Mouse (Mus musculus): ENCODE measurements around the gene Crybg2. TPM values are rescaled to one million over a fixed set of nuclear protein-coding genes. Genes with fewer than 3 reads are reported as not detected.

Gene Crybg2
- polyA plus RNA-seq, 1 experiment from 2014 or later: 1.1 TPM

DNA sequence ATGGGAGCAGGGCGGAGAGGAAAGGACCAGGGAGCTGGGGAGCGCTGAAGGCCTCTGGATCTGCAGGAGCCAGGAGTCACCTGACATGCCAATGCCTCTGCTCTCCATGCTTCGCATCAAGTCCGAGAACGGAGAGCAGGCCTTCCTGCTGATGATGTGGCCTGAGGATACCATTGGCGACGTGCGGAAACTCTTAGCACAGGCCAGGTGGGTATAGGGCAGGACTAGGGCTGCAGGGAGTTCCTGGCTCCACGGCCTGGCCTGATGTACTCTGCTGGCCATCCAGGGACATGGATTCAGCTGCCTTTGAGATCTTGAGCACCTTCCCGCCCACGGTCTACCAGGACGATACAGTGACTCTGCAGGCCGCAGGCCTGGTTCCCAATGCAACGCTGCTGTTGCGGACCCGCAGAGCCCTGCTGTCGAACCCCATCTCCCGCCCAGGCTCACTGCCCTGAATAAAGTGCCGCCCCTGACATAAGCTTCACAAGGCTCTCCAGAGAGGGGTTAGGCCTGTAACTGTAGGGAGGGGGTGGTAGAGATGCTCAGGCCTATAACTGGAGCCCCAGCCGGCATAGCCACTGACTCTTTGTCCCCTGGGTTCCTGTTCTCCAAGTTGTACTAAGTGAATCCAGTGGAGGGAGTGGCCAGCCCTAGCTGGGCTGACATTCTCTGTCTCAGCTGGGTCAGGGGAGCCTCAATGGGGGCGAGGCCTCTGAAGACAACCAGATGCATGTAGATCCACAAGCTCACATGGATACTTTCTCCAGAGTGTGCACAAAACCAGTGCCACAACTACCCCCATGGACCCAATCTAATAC is 65.9 kb downstream of the Crybg2 start:
- no peaks in the 10 kb centered on the region for H3K27me3 ChIP-seq
- ATAC-seq: no peak
- 87% methylated on average over 21 of the region's 21 CpGs for WGBS
- H3K9me3 ChIP-seq: no peaks in the 10 kb centered on the region
- no peak overlapping the region for H3K4me3 ChIP-seq (replicated peaks)
- H3K4me2 ChIP-seq (replicated peaks): no peak overlapping the region
- H3K27ac ChIP-seq: no peak overlapping the region
- H3K4me1 ChIP-seq (replicated peaks): peaks cover 30% of the 10 kb centered on the region
- H3K9ac ChIP-seq (replicated peaks): 0 out of 2 replicates have a peak overlapping the region, but pooled peaks have one; percentile 93
- H3K36me3 ChIP-seq: peaks cover 15% of the 10 kb centered on the region

DNA sequence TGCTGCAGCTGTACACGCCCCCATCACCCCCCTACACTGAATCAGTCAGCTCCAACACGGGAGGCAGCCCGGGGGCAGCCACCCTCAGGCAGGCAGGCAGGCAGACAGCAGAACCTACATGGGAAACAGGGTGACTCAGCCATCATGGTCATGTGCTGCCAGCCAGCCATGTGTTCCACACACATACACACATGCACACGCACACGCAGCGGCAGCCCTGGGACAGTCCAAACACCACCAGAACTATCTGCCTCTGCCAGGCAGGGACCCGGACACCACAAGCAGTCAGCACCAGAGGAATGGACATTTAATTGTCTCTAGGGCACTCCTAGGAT is 66.5 kb downstream of the Crybg2 start:
- Histone ChIP-seq H3K27ac (no peak overlapping the region), H3K9me3 (no peaks in the 10 kb centered on the region), H3K27me3 (no peaks in the 10 kb centered on the region), H3K4me1 (replicated peaks) (peaks cover 29% of the 10 kb centered on the region), H3K4me3 (replicated peaks) (no peak overlapping the region), H3K9ac (replicated peaks) (peak overlapping the region; percentile 93), H3K36me3 (peaks cover 18% of the 10 kb centered on the region), H3K4me2 (replicated peaks) (peak overlapping the region; percentile 86; the same call in 1 of the 2 replicates)
- ATAC-seq: no peak
- WGBS: 90% methylated on average over 7 of the region's 7 CpGs

DNA sequence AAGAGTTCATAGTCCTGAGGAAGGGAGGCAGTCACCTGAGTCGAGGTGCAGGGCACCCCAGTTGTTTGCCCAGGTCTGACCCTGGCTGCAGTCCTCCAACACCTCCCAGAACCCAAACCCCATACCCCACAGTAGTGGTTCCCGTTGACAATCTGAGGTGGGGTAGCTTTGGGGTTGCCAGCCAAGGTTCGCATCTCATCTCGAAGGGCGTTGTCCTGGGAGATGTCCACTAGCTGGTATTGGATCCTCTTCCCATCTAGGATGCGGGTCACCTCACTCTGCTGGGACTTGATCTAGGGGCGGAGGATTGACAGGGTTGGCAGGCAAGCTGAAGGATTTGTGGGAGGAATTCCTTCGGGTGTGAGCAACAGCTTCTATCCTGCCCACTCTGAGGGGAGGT is 67.2 kb downstream of the Crybg2 start:
- H3K9me3 ChIP-seq: no peaks in the 10 kb centered on the region
- H3K36me3 ChIP-seq: peaks cover 21% of the 10 kb centered on the region
- no peak for ATAC-seq
- H3K4me1 ChIP-seq (replicated peaks): peaks cover 29% of the 10 kb centered on the region
- H3K9ac ChIP-seq (replicated peaks): peak overlapping the region; percentile 93
- WGBS: 60% methylated on average over 8 of the region's 8 CpGs
- H3K27ac ChIP-seq: no peak overlapping the region
- peak overlapping the region; percentile 86 for H3K4me2 ChIP-seq (replicated peaks)
- no peaks in the 10 kb centered on the region for H3K27me3 ChIP-seq
- peak overlapping the region; percentile 88 for H3K4me3 ChIP-seq (replicated peaks)

DNA sequence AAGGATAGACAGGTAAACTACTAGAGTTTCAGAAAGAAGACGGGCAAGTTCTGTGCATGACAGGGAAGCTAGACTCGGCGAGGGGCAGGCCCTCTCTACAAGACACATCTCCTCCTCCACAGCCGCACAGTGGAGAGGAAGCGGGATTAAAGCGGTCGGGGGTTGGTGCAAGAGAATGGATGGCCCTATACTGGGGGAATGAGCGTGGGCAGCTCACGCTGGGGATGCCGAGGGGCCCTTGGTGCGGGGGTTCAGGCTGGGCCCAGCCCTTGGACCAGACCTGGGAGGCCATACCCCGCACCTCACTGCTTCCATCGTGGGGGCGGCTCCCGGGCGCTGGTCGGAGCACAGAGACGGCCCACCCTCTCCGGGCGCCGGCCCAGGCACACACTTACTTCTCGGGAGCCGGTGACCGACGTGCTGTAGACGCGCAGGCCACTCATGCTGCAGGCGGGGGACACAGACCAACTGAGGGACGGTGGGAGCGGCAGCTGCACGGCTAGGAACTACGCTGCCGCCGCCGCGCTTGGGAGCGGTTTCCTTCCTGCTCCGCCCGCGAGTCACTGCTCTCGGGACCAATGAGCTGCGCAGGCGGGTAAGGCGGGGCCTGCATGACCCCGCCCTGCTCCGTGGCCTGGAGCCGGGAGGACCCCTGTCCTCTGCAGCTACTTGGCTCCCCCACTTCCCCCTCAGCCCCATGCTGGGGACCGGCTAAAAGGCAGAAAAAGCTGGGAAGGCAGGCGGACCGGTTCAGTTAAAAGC is 67.8 kb downstream of the Crybg2 start, which contains the start of gene Sh3bgrl3:
TSS of gene Sh3bgrl3 (minus strand) at position 569 of the 762 bp plus-strand sequence.
- Histone ChIP-seq H3K4me2 (replicated peaks) (peak within 1 kb of the TSS; percentile 86), H3K36me3 (peaks cover 21% of the 10 kb centered on the region), H3K9ac (replicated peaks) (peak within 1 kb of the TSS; percentile 93), H3K4me1 (replicated peaks) (peaks cover 29% of the 10 kb centered on the region), H3K27me3 (no peaks in the 10 kb centered on the region), H3K4me3 (replicated peaks) (peak within 1 kb of the TSS; percentile 88), H3K27ac (peak within 1 kb of the TSS; percentile 83), H3K9me3 (no peaks in the 10 kb centered on the region)
- peak; percentile 96 for ATAC-seq
- under 1% methylated on average over 50 of the region's 50 CpGs for WGBS

DNA sequence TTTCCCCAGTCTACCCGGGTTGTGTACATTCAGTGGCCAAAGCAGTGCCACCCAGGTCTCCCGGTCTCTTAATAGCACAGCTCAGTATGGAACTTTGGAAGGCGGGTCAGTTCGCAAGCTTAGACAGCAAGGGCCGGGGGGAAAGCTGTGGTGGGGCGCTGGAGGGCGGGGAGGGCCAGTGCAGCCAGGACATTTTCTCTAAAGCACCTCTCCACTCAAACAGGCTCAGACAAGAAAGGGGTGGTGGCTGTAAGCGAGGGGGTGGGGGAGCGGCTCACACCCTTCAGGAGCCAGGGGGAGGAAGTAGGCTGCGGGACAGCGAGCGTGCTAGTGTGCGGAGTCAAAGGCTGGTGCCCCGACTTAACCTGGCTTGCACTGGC is 68.4 kb downstream of the Crybg2 start:
- Histone ChIP-seq H3K9me3 (no peaks in the 10 kb centered on the region), H3K4me1 (replicated peaks) (peaks cover 29% of the 10 kb centered on the region), H3K4me3 (replicated peaks) (peak overlapping the region; percentile 88), H3K27me3 (no peaks in the 10 kb centered on the region), H3K36me3 (peaks cover 21% of the 10 kb centered on the region), H3K27ac (peak overlapping the region; percentile 83), H3K4me2 (replicated peaks) (peak overlapping the region; percentile 86), H3K9ac (replicated peaks) (peak overlapping the region; percentile 93)
- peak; percentile 65 for ATAC-seq
- 4% methylated on average over 14 of the region's 14 CpGs for WGBS

DNA sequence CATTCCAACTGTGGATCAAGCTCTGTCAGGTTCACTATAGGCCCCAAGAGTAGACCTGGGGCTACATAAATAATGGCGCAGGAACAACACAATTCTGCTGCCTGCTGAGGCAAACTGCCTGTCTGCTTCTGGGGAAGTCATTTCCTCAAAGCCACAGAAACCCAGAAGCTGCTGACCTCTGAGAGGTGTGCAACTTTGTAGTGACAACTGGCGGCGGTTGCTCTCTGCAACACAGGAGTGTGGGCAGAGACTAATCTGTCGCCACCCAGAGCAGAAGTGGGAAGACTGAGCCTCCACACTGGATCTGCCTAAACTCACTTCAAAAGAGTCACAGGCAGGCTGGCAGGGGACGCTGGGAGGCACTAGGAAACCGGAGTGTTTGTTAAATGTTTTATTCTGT is 68.9 kb downstream of the Crybg2 start:
- Histone ChIP-seq H3K4me1 (replicated peaks) (peaks cover 25% of the 10 kb centered on the region), H3K4me3 (replicated peaks) (0 out of 2 replicates have a peak overlapping the region, but pooled peaks have one; percentile 88), H3K9ac (replicated peaks) (no peak overlapping the region), H3K36me3 (peaks cover 21% of the 10 kb centered on the region), H3K27me3 (no peaks in the 10 kb centered on the region), H3K27ac (no peak overlapping the region), H3K4me2 (replicated peaks) (peak overlapping the region; percentile 86), H3K9me3 (no peaks in the 10 kb centered on the region)
- 53% methylated on average over 6 of the region's 6 CpGs for WGBS
- ATAC-seq: no peak

DNA sequence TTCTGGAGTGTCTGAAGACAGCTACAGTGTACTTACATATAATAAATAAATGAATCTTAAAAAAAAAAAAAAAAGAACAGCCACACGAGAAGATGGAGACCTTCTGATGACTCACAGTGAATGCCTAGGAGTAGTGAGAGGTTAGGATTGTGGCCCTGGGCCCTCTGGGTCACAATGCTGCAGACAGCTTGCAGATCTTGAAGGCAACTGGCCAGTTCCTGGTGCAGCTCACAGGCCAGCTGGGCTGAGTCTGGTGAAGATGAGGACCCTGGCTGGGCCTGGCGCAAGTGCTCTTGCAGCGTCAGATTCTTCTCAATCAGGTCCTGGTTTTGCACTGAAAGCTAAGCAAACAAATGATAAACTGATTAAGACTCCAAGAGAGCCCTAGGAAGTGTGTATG is 71.5 kb downstream of the Crybg2 start:
- Histone ChIP-seq H3K9ac (replicated peaks) (no peak overlapping the region), H3K27me3 (no peaks in the 10 kb centered on the region), H3K4me3 (replicated peaks) (no peak overlapping the region), H3K9me3 (no peaks in the 10 kb centered on the region), H3K36me3 (peaks cover 21% of the 10 kb centered on the region), H3K4me2 (replicated peaks) (no peak overlapping the region), H3K4me1 (replicated peaks) (peaks cover 18% of the 10 kb centered on the region), H3K27ac (no peak overlapping the region)
- WGBS: 94% methylated on average over 3 of the region's 3 CpGs
- no peak for ATAC-seq

DNA sequence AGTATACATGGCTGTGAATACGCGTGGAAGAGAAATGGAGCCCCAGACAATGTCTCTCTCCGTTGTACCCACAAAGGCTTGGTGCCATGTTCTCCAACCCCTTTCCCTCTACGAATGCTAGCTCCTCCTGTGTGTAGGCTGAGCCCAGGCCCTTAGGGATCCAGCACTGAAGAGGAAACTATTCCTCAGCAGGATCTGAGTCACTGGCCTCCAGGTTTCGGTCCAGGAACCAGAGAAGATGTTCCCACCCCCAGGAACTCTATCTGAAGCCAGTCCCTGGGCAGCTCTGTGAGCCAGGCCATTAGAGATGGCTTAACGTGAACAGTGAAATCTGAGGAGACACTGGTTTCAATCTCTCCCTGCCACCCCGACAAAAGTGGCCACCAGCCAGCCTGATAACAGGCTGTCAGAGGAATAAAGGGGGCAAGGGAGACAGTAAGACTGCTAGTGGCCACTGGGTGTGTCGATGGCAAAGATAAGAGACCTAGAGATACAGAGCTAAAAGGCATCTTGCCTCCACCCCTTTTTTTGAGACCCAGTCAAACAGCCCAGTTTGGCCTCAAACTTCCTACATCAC is 72.0 kb downstream of the Crybg2 start:
- no peak overlapping the region for H3K4me3 ChIP-seq (replicated peaks)
- H3K4me1 ChIP-seq (replicated peaks): peaks cover 14% of the 10 kb centered on the region
- H3K36me3 ChIP-seq: peaks cover 26% of the 10 kb centered on the region
- WGBS: 90% methylated on average over 8 of the region's 8 CpGs
- H3K9ac ChIP-seq (replicated peaks): no peak overlapping the region
- no peak for ATAC-seq
- no peaks in the 10 kb centered on the region for H3K27me3 ChIP-seq
- no peak overlapping the region for H3K4me2 ChIP-seq (replicated peaks)
- no peak overlapping the region for H3K27ac ChIP-seq
- no peaks in the 10 kb centered on the region for H3K9me3 ChIP-seq

DNA sequence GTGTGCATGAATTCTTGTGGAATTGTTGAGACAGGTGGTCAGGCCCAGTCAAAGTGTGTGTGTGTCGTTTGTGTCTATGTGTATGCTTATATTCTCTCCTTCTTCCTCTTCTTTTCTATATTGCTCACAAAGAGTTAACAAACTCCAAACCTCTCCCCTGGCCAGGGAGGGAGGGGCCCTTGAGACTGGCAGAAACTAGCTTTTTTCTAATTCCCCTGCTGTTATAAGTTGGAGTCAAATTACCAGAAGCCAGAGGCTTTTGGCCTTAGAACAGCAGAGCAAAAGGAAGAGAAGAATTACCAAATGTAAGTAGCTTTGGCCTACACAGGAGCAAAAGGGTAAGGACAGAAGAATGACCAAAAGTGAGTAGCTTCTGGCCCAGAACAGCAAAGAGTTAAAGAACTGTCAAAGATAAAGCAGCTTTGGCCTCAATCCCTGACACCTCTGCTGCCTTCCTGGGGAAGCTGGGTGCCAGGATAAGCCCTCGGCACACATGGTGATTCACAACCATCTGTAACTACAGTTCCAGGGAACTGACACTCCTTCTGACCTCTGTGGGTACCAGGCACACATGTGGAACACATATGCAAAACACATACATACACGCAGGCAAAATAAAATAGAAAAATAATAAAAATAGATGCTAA is 75.8 kb downstream of the Crybg2 start:
- H3K4me3 ChIP-seq (replicated peaks): no peak overlapping the region
- H3K27me3 ChIP-seq: no peaks in the 10 kb centered on the region
- no peaks in the 10 kb centered on the region for H3K4me1 ChIP-seq (replicated peaks)
- no peaks in the 10 kb centered on the region for H3K9me3 ChIP-seq
- no peak for ATAC-seq
- H3K27ac ChIP-seq: no peak overlapping the region
- 84% methylated on average over 3 of the region's 3 CpGs for WGBS
- no peak overlapping the region for H3K9ac ChIP-seq (replicated peaks)
- no peak overlapping the region for H3K4me2 ChIP-seq (replicated peaks)
- peaks cover 27% of the 10 kb centered on the region for H3K36me3 ChIP-seq

DNA sequence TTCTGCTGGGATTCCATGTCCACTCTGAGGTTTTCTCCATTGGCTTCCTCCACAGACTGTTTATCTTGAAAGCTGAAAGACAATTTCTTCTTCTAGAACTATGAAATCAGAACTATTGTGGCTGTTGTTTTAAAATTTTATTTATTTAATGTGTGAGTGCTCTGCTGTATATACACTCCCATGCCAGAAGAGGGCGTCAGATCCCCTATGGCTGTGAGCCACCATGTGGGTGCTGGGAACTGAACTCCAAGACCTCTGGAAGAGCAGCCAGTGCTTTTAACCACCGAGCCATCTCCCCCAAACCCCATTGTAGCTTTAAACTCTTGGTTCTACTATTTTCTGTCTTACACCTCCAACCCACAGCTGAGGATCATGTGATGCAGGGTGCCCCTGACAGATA is 78.2 kb downstream of the Crybg2 start:
- Histone ChIP-seq H3K4me3 (replicated peaks) (no peak overlapping the region), H3K36me3 (peaks cover 22% of the 10 kb centered on the region), H3K27me3 (no peaks in the 10 kb centered on the region), H3K9me3 (no peaks in the 10 kb centered on the region), H3K4me2 (replicated peaks) (no peak overlapping the region), H3K27ac (no peak overlapping the region), H3K9ac (replicated peaks) (no peak overlapping the region), H3K4me1 (replicated peaks) (no peaks in the 10 kb centered on the region)
- no peak for ATAC-seq
- WGBS: 74% methylated on average over 2 of the region's 2 CpGs

All from midbrain, embryonic 13.5 days (tissue).